Mouse (Mus musculus) limb, embryonic 14.5 days (tissue): ENCODE measurements around the gene Prr15. TPM values are rescaled to one million over a fixed set of nuclear protein-coding genes. Genes with fewer than 3 reads are reported as not detected.

Source experiments
- ATAC-seq: fragments of 200-750 bp; cut with Nextera tagmentation; 2 replicates; pipeline ENCODE4 v1.8.0; 2017; ENCODE audit warnings: low read depth, moderate number of reproducible peaks, moderate TSS enrichment; ENCODE audit not compliant: low FRiP score
- DNase-seq: peaks from one replicate; pipeline ENCODE4 v3.0.0-alpha.2; 2015; ENCODE audit warnings: low spot score
- H3K27ac ChIP-seq: fragments of 300-500 bp; sonication (generic); replicated peaks from 2 replicates; pipeline ENCODE4 v1.5.1; 2014; ENCODE audit warnings: low read depth, mild to moderate bottlenecking, low read length, moderate library complexity, mixed read lengths
- H3K27me3 ChIP-seq: fragments of 300-500 bp; sonication (generic); 2 replicates; pipeline ENCODE4 v1.6.1; 2014; ENCODE audit warnings: low read length, mixed read lengths; ENCODE audit not compliant: control insufficient read depth, insufficient read depth
- H3K36me3 ChIP-seq: fragments of 300-500 bp; sonication (generic); 2 replicates; pipeline ENCODE4 v1.6.1; 2014; ENCODE audit warnings: mild to moderate bottlenecking, low read length, moderate library complexity, mixed read lengths; ENCODE audit not compliant: control insufficient read depth, insufficient read depth
- H3K4me1 ChIP-seq: fragments of 300-500 bp; sonication (generic); 2 replicates; pipeline ENCODE4 v1.6.1; 2014; ENCODE audit warnings: antibody characterized with exemption, low read length, mixed read lengths; ENCODE audit not compliant: control insufficient read depth, insufficient read depth
- H3K4me2 ChIP-seq: fragments of 300-500 bp; sonication (generic); replicated peaks from 2 replicates; pipeline ENCODE4 v1.6.1; 2014; ENCODE audit warnings: low read depth, mild to moderate bottlenecking, low read length, moderate library complexity; ENCODE audit not compliant: severe bottlenecking
- H3K4me3 ChIP-seq: fragments of 300-500 bp; sonication (generic); replicated peaks from 2 replicates; pipeline ENCODE4 v1.5.1; 2014; ENCODE audit warnings: low read length
- H3K9ac ChIP-seq: fragments of 300-500 bp; sonication (generic); 2 replicates; pipeline ENCODE4 v1.6.1; 2014; ENCODE audit warnings: mild to moderate bottlenecking, low read depth, low read length, moderate library complexity; ENCODE audit not compliant: severe bottlenecking
- H3K9me3 ChIP-seq: fragments of 300-500 bp; sonication (generic); 2 replicates; pipeline ENCODE4 v1.6.1; 2016; ENCODE audit warnings: low read length; ENCODE audit not compliant: control insufficient read depth
- POLR2A ChIP-seq: fragments of 200-500 bp; IDR thresholded peaks from 2 replicates; pipeline ENCODE4 v1.8.0; 2012; ENCODE audit warnings: inconsistent platforms, mild to moderate bottlenecking, moderate library complexity, borderline replicate concordance; ENCODE audit not compliant: insufficient read depth, insufficient read length; ENCODE audit errors: extremely low read depth
- WGBS: fragments of 180-500 bp; shearing (Covaris S2); extraction: QIAGEN DNeasy Blood & Tissue Kit; methylation state at CpG from one replicate; pipeline ENCODE4 v1.1.7; 2014; 5-methylcytosine and 5-hydroxymethylcytosine counted together
- polyA plus RNA-seq, 2 experiments: library from polyadenylated mRNA; depleted of rRNA in 1 of 2; stranded (reverse) in 1 of 2; unstranded in 1 of 2; fragments of >200 nt; fragmentation: Nextera tagmentation in 1 of 2; extraction: Ambion mirVana in 1 of 2; gene quantifications; 2 replicates each; pipeline versions ENCODE4 v1.2.1 to v1.2.3; 2012 to 2014

The Prr15 gene
- polyA plus RNA-seq, 2 experiments: 0.35 to 0.40 TPM

DNA sequence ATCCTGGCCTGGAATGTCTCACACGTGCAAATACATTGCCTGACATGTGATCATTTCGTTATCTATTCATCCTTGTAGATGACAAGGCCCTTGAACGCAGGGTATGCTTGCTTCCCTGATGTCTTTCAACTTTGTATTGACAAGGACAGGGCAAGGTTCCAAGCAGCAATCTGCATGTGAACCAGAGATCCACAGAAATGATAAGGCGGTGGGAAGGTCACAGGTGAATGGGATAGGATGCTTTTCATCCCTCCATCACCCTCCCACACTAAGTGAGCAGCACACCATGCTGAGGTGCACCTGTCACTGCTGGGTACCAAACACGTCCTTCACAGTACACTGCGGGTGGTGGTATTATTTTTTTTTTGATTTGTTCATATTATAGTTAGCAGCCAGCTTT is 45.4 kb upstream of the Prr15 start:
- no peak for DNase-seq
- Histone ChIP-seq H3K4me2 (no peak overlapping the region), H3K9me3 (no peaks in the 10 kb centered on the region), H3K9ac (no peak overlapping the region), H3K4me3 (no peak overlapping the region), H3K4me1 (peaks cover 8% of the 10 kb centered on the region; the same call in 1 of the 2 replicates), H3K27me3 (no peaks in the 10 kb centered on the region), H3K27ac (no peak overlapping the region), H3K36me3 (no peaks in the 10 kb centered on the region)
- 86% methylated on average over 6 of the region's 6 CpGs for WGBS
- ATAC-seq: no peak
- TF ChIP-seq POLR2A: no peak

- no peak overlapping the region for H3K9ac ChIP-seq
- WGBS: 69% methylated on average over 1 of the region's 1 CpGs
- no peak for TF ChIP-seq POLR2A
- peaks cover 2% of the 10 kb centered on the region; the same call in 1 of the 2 replicates for H3K4me1 ChIP-seq
- no peak for ATAC-seq
- H3K27me3 ChIP-seq: no peaks in the 10 kb centered on the region
- no peak overlapping the region for H3K4me2 ChIP-seq
- no peak overlapping the region for H3K27ac ChIP-seq
- no peak overlapping the region for H3K4me3 ChIP-seq
- DNase-seq: no peak
- no peaks in the 10 kb centered on the region for H3K9me3 ChIP-seq
- H3K36me3 ChIP-seq: no peaks in the 10 kb centered on the region
These were observed 42.3 kb upstream of the Prr15 start for GRCm38 (mm10) chr6:54283299-54283698.

DNA sequence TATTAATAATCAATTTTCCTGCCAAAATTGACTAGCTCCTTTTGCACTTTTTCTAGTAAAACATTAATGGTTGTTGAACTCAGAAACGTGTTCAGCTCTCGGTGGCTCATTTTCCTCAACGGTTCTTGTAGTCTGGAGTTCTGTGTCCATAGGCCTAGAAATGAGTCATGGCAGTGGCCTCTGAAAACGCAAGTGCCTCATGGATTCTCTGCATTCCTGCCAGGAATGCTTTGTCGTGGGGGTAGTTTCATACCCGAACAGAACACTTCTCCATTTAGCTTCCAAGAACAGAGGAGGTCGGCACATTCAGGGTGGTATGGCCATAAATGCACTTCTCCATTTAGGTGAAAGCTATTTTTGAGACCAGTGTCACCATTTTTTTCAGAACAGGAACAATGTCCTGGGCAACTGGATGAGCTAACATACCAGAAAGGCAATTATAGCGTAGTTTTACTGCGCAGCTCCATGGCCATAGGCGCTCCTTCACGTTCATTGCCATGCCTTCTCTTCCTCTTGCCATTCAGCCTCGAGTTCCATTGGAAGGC is 41.4 kb upstream of the Prr15 start:
- no peak for ATAC-seq
- TF ChIP-seq POLR2A: no peak
- no peak overlapping the region for H3K4me2 ChIP-seq

DNA sequence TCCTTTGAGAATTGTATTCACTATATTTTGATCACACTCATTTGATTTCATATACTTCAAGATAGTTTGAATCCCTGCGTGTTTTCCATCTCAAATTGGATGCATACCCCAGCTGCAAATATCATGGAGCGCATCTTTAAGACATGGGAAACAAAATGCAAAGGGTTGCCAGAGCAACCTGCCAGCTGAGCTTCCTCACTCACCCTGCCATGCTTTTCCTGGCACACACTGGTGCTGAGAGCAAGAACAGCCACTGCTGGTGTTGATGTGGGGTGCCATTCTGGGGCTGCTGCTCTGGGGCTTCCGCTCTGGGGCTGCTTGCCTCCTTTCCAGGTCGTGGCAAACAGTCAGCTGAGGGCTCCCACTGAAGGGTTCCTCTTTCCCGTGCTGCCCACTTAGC is 38.8 kb upstream of the Prr15 start:
- H3K4me3 ChIP-seq: no peak overlapping the region
- no peak overlapping the region for H3K27ac ChIP-seq
- no peak for TF ChIP-seq POLR2A
- no peaks in the 10 kb centered on the region for H3K9me3 ChIP-seq
- H3K9ac ChIP-seq: no peak overlapping the region
- no peak for DNase-seq
- no peak overlapping the region for H3K4me2 ChIP-seq
- 75% methylated on average over 5 of the region's 5 CpGs for WGBS
- no peaks in the 10 kb centered on the region for H3K27me3 ChIP-seq
- no peaks in the 10 kb centered on the region for H3K4me1 ChIP-seq
- no peak for ATAC-seq
- H3K36me3 ChIP-seq: no peaks in the 10 kb centered on the region

More for the DNA sequence above, 41.4 kb upstream of the Prr15 start:
- no peaks in the 10 kb centered on the region for H3K4me1 ChIP-seq
- H3K9ac ChIP-seq: no peak overlapping the region
- no peaks in the 10 kb centered on the region for H3K9me3 ChIP-seq
- DNase-seq: no peak
- H3K4me3 ChIP-seq: no peak overlapping the region
- H3K27me3 ChIP-seq: no peaks in the 10 kb centered on the region
- WGBS: 78% methylated on average over 12 of the region's 12 CpGs
- H3K27ac ChIP-seq: no peak overlapping the region
- H3K36me3 ChIP-seq: no peaks in the 10 kb centered on the region

- Histone ChIP-seq H3K9me3 (no peaks in the 10 kb centered on the region), H3K27me3 (no peaks in the 10 kb centered on the region), H3K9ac (no peak overlapping the region), H3K4me3 (no peak overlapping the region), H3K4me2 (no peak overlapping the region), H3K36me3 (no peaks in the 10 kb centered on the region), H3K27ac (no peak overlapping the region), H3K4me1 (no peaks in the 10 kb centered on the region)
- ATAC-seq (no peak), DNase-seq (no peak)
- WGBS: 85% methylated on average over 10 of the region's 10 CpGs
- TF ChIP-seq POLR2A: no peak
These were observed 35.7 kb upstream of the Prr15 start for GRCm38 (mm10) chr6:54289774-54290500.

GRCm38 (mm10) chr6:54297231-54297630 is 28.4 kb upstream of the Prr15 start:
- Histone ChIP-seq H3K4me3 (no peak overlapping the region), H3K9me3 (no peaks in the 10 kb centered on the region), H3K27me3 (no peaks in the 10 kb centered on the region), H3K4me1 (no peaks in the 10 kb centered on the region), H3K9ac (no peak overlapping the region), H3K4me2 (no peak overlapping the region), H3K36me3 (no peaks in the 10 kb centered on the region), H3K27ac (no peak overlapping the region)
- no peak for TF ChIP-seq POLR2A
- DNase-seq: no peak
- no peak for ATAC-seq
- 92% methylated on average over 2 of the region's 2 CpGs for WGBS
